Mouse (Mus musculus): ENCODE measurements at regions not wholly inside any gene's neighbourhood (a gene's known extent, or its start where the extent isn't known, plus 50 kb on each side); places are given as distances from the start of the nearest gene placed in this dataset.

DNA sequence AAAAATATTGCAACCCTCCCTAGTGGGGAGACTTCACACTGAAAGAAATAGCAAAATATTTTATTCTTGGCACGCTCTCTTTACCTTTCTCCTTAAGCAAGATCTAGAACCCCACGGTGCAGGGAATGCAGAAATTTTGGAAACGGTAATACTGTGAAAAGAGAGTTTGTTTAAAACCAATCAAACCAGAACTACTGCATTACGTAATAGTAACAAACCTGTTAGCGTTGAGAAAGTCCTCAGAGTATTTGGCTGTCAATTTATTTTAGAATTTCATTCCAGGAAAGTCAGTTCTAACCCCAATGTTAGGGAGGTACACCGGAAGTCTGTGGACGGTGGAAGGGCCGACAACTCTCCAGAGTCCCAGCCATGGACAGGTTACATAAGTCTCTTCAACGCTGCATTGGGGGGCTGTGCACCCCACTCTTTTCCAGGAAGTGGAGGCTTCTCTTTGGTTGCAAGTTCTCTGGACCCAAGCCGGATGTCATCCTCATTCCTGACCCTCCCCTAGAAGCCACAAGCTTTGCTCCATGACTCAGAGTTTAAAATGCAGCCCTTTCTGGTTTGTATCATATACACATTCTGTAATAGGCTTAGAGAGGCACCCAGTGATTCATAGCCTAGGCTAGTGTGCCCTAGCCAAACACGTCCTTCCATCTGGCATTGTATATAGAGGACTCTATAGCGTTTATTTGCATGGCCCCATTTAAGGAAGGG is 105.0 kb upstream of the Frmd6 start:
- TF ChIP-seq CTCF (IDR thresholded peaks at IDR 0.05; ENCODE audit: borderline replicate concordance, control insufficient read depth, extremely low read depth, insufficient read depth, low read length, poor library complexity) (no peak), POLR2A (IDR thresholded peaks at IDR 0.05; ENCODE audit: control insufficient read depth, extremely low read depth, insufficient read depth, low read length, poor library complexity) (no peak)

All from thymus, adult 2 months (tissue).